Mouse (Mus musculus): ENCODE measurements around the gene Arl6.

Arl6 gene

DNA sequence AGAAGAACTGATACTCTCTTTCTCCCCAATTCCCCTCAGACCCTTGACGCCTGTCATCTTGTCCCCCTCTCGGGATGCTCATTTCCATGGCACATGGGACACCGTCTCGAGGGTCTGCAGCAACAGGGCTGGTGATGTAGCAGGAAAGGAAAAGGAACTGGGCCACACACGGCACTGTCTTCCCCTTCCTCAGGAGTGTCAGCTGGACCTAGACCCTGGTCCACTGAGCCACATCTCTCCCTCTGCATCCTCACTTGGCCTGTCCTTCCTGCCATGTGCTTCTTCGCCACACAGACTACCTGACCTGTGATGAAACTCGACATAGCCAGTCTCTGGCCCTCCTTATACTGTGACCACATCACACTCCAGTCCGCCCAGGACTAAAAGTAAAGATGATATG lies 52.3 kb downstream of the Arl6 start:
- DNase-seq (ENCODE audit: low spot score), result no peak

DNA sequence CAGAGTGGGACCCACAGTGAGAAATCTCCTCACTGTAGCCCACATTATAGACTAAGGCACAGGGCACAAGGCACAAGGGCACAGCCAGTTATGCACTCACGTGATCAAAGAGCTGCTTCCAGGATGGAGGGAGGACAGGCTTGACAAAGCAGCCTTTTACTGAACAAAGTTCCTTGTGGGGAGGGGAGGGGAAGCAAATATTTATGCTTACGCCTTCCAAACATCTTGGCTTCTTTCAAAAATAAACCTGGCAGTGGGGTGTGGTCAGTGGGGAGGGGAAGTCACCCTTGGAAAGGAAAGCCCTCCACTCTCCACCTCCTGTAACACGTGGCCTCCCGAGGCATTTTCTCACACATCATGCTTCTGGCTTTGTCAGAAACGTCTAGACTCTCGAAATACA lies 52.9 kb downstream of the Arl6 start:
- no peak for DNase-seq (ENCODE audit: low spot score)

DNA sequence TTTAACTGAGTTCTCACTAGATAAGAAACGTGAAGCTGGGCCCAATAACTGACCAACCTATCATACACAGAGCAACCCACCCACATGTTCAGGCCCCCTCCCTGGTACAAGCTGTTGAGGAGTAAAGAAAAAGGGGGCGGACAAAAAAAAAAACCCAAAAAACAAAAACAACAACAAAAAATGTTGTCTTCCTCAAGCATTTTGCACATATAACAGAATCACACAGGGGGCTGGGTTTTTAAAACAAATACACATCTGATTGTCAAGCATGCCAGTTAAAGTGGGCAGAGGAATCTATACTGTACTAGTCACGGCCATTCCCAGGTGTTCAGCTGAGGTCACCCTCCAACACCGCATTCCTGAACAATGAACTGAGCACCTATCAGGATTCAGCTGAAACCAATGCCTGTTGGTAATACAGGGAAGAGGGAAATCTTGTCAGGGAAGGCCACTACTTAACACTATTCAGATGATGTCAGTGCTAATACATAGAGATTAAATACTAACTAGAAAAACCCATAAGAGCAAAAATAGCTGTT lies 53.4 kb downstream of the Arl6 start:
- DNase-seq (ENCODE audit: low spot score), result no peak

DNA sequence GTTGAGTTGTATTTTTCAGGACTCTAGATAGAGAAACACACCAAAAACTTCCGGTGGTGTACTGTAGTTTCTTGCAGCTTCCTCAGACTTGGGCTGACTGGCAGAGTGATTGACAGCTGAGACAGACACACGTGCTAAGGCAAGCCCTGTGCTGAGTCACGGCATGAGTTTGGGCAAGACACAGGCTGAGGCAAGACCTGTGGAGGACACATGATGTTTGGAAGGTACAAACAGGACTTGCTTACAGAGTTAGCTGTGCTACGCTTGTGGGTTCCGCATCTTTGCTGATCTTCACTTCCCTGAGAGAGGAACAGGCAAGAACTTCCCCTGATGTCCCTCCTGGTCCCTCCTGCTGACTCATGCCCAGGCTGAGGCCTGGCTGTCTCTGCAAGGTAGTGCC lies 55.7 kb downstream of the Arl6 start:
- no peak for DNase-seq (ENCODE audit: low spot score)

DNA sequence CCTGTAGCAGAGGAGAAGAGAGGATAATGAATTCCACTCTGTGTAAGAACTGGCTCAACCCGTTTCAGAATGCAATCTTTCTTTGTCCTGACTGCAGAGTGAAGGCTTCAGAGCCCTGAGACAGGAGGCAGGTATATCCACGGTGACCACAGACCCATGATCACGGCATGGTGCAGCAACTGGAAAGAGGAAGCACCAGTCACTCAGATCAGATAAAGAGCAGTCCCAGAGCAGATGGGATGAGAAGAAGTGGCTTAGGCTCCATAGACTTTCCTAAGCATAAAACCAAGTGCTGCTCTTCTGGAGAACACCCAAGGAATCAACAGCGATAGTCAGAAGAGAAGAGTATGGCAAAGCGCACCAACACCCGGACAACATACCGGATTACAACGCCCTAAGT lies 60.0 kb downstream of the Arl6 start:
- no peak for DNase-seq (ENCODE audit: low spot score)

DNA sequence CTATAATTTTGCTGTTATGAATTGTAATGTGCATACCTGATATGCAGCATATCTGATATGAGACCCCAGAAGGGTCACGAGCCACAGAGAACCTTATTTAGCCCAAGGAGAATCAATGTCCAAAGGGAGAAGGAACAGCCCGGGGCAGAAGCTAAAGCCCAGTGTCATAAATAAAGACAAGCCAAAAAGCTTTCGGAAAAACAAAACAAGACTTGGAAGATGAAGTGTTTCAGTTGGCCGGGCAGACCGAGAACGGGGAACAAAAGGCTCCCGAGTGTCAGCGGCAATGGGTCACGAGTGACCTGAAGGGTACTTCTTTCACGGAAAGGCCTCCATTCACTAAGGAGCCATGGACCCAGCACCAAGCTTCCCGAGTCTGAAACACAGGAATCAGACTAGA lies 65.2 kb downstream of the Arl6 start:
- no peak for DNase-seq (ENCODE audit: low spot score)

DNA sequence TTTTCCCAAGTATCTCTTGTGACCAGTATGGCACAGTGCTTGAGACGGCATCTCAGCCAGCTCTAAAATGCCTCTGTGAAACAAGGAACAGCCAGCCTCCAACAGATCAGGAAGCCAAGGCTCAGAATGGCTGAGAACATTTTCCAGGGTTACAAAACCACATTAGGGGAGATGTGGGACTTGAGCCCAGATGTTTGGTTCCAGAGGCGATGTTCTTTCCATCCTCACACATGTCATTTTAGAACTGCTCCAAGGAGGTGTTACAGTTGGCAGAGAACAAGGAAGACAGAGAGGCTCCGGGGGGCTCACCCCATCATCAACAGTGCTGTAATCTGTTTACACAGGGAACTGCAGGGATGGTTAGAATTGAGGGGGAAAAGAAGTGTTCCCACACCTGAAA lies 66.5 kb downstream of the Arl6 start:
- no peak for DNase-seq (ENCODE audit: low spot score)

DNA sequence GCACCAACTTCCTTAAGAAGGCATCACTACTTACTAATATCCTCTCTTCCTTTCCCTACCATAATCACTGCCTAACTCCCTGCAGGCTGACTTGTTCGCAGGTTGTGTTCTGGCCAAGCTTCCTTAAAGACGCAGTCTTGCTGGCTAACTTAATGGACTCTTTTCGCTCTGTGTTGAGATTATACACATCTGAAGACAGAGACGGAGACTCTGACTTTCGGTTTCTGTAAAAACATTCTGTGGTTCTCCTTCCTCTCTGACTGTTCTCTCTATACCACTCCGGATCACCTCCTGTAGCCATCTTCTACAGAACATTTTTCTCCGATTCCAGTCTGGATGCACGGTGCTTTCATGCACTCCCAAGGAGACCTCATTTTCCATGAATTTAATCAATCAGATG lies 68.4 kb downstream of the Arl6 start:
- DNase-seq (ENCODE audit: low spot score), result no peak

DNA sequence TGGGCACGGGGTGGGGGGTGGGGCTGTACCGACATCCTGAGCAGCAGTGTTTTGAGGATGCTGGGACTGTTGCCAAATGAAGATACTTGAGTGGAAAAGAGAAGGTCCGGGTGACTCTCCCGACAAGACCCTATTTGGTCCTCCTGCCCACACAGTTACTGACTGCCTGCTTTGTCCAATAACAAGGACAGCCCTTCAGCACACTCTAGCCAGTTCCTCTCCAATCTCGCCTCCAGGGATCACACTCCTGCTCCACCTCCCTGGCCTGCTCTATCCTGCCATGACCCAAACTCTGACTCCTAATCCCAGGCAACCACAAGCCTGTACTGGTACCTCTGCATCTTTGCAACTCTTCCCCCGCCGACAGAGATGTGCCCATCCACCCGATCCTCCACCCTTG lies 69.4 kb downstream of the Arl6 start:
- DNase-seq (ENCODE audit: low spot score), result no peak

DNA sequence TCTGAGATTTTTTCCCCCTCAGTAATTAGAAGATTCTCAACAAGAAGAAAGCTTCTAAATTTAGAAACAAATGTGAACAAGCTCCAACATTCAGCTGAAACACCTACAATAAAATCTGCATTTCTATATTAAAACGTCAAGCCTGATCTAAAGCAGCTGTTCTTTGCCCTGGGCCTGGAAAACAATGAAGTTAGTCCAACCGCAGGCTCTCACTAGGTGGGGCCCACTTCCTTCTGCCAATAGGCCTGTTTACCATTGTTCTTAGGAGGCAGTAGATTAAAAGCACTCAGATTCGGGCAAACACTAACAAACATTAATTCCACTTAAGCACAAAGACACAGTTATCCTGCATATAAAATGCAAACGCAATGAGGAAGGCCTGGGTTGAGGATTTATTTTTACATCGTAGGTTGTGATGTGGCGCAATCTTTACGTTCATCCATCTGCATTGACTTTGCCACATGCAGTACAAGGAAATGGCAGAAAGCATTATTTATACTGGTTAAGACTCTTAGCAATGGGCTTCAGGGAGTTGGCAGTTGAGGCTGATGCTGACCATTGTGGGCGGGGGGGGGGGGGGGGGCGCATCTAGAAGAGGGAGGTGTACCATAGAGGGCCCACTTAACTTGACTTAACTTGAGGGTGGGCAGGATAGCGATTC lies 71.3 kb downstream of the Arl6 start:
- no peak for DNase-seq (ENCODE audit: low spot score)

DNA sequence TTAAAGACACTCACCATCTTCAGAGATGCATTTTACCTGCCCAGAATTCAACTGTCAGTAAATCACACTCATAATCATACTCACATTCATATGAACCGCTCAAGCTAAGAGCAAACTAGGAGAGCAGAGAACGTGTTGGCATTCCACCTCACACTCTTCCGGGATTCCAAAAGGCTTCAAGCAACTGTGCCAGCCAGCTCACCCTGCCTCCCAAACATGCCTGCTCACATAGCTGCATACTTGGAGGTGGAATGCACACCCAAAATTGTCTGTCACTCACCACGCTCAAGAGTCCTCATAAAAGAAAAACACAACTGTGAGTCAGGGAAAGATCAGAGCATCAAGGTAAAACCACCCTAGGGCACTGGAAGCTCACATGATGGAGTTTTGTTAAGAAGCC lies 72.8 kb downstream of the Arl6 start:
- DNase-seq (ENCODE audit: low spot score), result no peak

DNA sequence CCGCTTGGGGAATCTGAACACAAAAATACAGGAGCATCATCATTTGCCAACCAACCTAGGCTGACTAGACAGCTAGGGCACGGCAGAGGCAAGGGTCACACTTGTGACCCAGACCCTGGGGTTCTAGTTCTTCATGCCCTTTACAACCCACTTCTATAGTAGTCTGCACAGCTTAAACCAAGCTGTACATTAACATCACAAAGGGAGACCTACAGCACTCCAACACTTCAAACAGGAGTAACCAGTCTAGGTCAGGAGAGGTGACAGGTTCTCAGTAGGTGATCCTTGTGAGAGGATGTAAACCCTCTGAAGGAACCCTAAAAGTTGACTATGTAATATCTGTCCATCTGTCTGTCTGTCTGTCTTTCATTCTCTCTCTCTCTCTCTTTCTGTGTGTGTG lies 73.6 kb downstream of the Arl6 start:
- no peak for DNase-seq (ENCODE audit: low spot score)

DNA sequence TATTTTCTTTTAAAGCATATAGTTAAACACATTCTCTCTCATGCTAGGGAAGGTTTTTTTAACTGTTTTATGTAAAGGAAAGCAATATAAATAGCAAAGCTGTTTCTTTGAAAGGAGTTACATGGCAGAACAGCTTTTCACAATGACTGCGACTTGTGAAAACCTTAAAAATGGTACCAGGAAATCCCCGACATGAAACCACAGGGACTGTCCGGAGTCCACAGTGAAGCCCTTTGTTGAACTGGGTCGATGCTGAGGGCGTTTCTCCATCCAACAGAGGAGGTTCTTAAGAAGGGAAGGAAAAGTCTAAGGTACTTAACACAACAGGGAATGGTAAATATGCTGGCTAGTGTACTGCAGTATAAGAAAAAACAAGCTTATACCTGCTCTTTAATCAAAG lies 75.2 kb downstream of the Arl6 start:
- no peak for DNase-seq (ENCODE audit: low spot score)

Data from retina, embryonic 14.5 days (tissue).